Mouse (Mus musculus): ENCODE results near the gene Col1a2.

DNA sequence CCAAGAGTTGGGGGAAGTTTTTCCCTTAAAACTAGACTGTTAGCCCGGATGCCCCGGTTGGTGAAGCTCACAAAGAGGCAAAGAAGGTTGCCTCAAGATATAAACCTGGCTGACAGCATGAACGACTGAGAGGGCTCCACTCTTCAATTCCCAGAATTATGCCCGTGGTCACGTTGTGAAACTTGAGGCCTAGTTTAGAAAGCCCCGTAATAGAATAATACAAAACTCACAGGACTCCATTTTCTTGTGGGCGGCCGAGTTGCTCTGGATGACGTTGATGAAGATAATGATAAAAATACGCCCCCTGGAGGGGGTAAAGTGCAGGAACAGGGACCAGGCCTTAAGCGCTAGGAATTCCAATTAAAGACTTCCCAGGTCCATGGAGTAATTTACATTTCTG is 1.5 kb downstream of the Col1a2 start:
- TF ChIP-seq CTCF (IDR thresholded peaks at IDR 0.05; ENCODE audit: borderline replicate concordance, control insufficient read depth, extremely low read depth, insufficient read depth, low read length, poor library complexity) (no peak), POLR2A (IDR thresholded peaks at IDR 0.05; ENCODE audit: control insufficient read depth, extremely low read depth, insufficient read depth, low read length, poor library complexity) (no peak)

Measured in thymus, adult 2 months (tissue).